Mouse (Mus musculus): ENCODE data around the gene Acad8.

The Acad8 gene

GRCm38 (mm10) chr9:26985090-26985613 is 14.2 kb downstream of the Acad8 start:
- no peak for DNase-seq (ENCODE audit: extremely low spot score)

- DNase-seq (ENCODE audit: extremely low spot score) = no peak
These were observed 20.6 kb downstream of the Acad8 start for GRCm38 (mm10) chr9:26978776-26979175.

- no peak for DNase-seq (ENCODE audit: extremely low spot score)
These were observed 21.6 kb downstream of the Acad8 start for GRCm38 (mm10) chr9:26977754-26978153.

- no peak for DNase-seq (ENCODE audit: extremely low spot score)
These were observed 51.6 kb downstream of the Acad8 start for GRCm38 (mm10) chr9:26947790-26948189.

GRCm38 (mm10) chr9:26924146-26924545 is 75.2 kb downstream of the Acad8 start:
- DNase-seq (ENCODE audit: extremely low spot score) = no peak
